In the genomic region with DNA sequence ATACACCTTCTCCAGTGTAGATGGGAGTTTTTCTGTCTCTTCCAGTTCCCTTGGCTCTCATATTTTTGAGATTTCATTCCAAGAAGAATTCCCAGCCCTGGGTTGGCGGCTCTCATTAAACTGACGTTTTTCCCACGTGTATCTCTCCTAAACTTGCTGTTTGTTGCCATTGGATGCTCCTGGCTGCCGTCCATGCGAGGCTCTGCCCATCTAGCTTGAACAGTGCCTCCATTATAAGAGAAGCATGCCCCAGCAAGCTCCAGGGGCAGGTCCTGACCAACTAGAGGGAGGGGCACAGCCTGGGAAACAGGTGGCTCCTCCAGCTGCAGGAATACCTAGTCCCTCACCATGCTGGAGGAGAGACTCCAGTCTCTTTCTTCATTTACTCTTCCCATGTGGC, we compare ENCODE assay signal across 20 mouse cellular contexts. TPM values are rescaled to one million over a fixed set of nuclear protein-coding genes. Genes with fewer than 3 reads are reported as not detected.
A peak's percentile ranks its signal among the peaks of the same experiment; 100 is the strongest.
DNase-seq lines count a peak whose midpoint lies in the region; ATAC-seq and TF ChIP-seq lines count a peak whose summit lies in the region.
"Had no signal": no experiment of that assay in that cellular context is flagged by ENCODE, and none has a peak within 500 bp of the region (broad histone marks: within the 10 kb centered on the region; RNA-seq: fewer than 3 reads in every experiment).

No protein-coding gene starts in this region.

- H3K4me3 ChIP-seq in forebrain, postnatal 0 days (ENCODE audit: low read depth, low read length) = no peak overlapping the region
- no peak overlapping the region for H3K4me3 ChIP-seq in forebrain, embryonic 13.5 days
- no peak overlapping the region for H3K4me3 ChIP-seq in limb, embryonic 11.5 days (ENCODE audit: low read depth, low read length)
- no peak overlapping the region for H3K4me3 ChIP-seq in limb, embryonic 10.5 days
- H3K4me3 ChIP-seq in limb, embryonic 12.5 days (replicated peaks) = no peak overlapping the region
- H3K4me3 ChIP-seq: embryonic facial prominence, embryonic 12.5 days; forebrain, embryonic 15.5 days; heart, embryonic 15.5 days; kidney, embryonic 15.5 days; layer of hippocampus, adult 2 months; lung, embryonic 15.5 days had no signal

- H3K9me3 ChIP-seq in forebrain, postnatal 0 days (ENCODE audit: low read length) = no peaks in the 10 kb centered on the region
- H3K9me3 ChIP-seq in forebrain, embryonic 13.5 days (replicated peaks) = no peaks in the 10 kb centered on the region
- H3K9me3 ChIP-seq in limb, embryonic 11.5 days (ENCODE audit: control insufficient read depth, low read length) = no peaks in the 10 kb centered on the region
- H3K9me3 ChIP-seq in limb, embryonic 10.5 days (replicated peaks) = no peaks in the 10 kb centered on the region
- no peaks in the 10 kb centered on the region for H3K9me3 ChIP-seq in limb, embryonic 12.5 days
- H3K9me3 ChIP-seq: embryonic facial prominence, embryonic 12.5 days; forebrain, embryonic 15.5 days; heart, embryonic 15.5 days; kidney, embryonic 15.5 days; lung, embryonic 15.5 days had no signal

- H3K27me3 ChIP-seq in forebrain, postnatal 0 days (ENCODE audit: insufficient read depth, low read length) = no peaks in the 10 kb centered on the region
- no peaks in the 10 kb centered on the region for H3K27me3 ChIP-seq in forebrain, embryonic 13.5 days
- H3K27me3 ChIP-seq in limb, embryonic 11.5 days (ENCODE audit: control insufficient read depth, insufficient read depth, low read length) = no peaks in the 10 kb centered on the region
- H3K27me3 ChIP-seq in limb, embryonic 10.5 days (ENCODE audit: low read depth, poor library complexity, severe bottlenecking) = no peaks in the 10 kb centered on the region
- no peaks in the 10 kb centered on the region for H3K27me3 ChIP-seq in limb, embryonic 12.5 days
- H3K27me3 ChIP-seq: embryonic facial prominence, embryonic 12.5 days; forebrain, embryonic 15.5 days; heart, embryonic 15.5 days; kidney, embryonic 15.5 days; lung, embryonic 15.5 days had no signal

- no peak for ATAC-seq in forebrain, postnatal 0 days
- no peak for ATAC-seq in forebrain, embryonic 13.5 days
- no peak for ATAC-seq in limb, embryonic 11.5 days (ENCODE audit: insufficient number of reproducible peaks, low FRiP score, low TSS enrichment, low read depth)
- no peak for ATAC-seq in limb, embryonic 12.5 days (ENCODE audit: insufficient number of reproducible peaks, insufficient read depth, low FRiP score, low TSS enrichment, low read depth)
- ATAC-seq in frontal cortex, adult (ENCODE audit: low TSS enrichment) = no peak
- ATAC-seq: forebrain, embryonic 15.5 days had no signal

- no peak overlapping the region for H3K9ac ChIP-seq in forebrain, postnatal 0 days
- H3K9ac ChIP-seq in forebrain, embryonic 13.5 days = no peak overlapping the region
- H3K9ac ChIP-seq in limb, embryonic 11.5 days (ENCODE audit: low read length) = no peak overlapping the region
- H3K9ac ChIP-seq in limb, embryonic 12.5 days (replicated peaks) = no peak overlapping the region
- H3K9ac ChIP-seq: embryonic facial prominence, embryonic 12.5 days; forebrain, embryonic 15.5 days; heart, embryonic 15.5 days; kidney, embryonic 15.5 days; lung, embryonic 15.5 days had no signal

- 40% methylated on average over 5 of the region's 5 CpGs for WGBS in forebrain, postnatal 0 days
- WGBS in forebrain, embryonic 13.5 days = 61% methylated on average over 5 of the region's 5 CpGs
- 73% methylated on average over 5 of the region's 5 CpGs for WGBS in limb, embryonic 11.5 days
- 78% methylated on average over 5 of the region's 5 CpGs for WGBS in limb, embryonic 10.5 days
- 62% methylated on average over 5 of the region's 5 CpGs for WGBS in limb, embryonic 12.5 days

- no peak overlapping the region for H3K4me2 ChIP-seq in forebrain, postnatal 0 days (ENCODE audit: low read depth)
- no peak overlapping the region for H3K4me2 ChIP-seq in forebrain, embryonic 13.5 days
- H3K4me2 ChIP-seq in limb, embryonic 11.5 days (ENCODE audit: low read depth, severe bottlenecking) = no peak overlapping the region
- no peak overlapping the region for H3K4me2 ChIP-seq in limb, embryonic 12.5 days
- H3K4me2 ChIP-seq: embryonic facial prominence, embryonic 12.5 days; forebrain, embryonic 15.5 days; heart, embryonic 15.5 days; kidney, embryonic 15.5 days; lung, embryonic 15.5 days had no signal

- H3K27ac ChIP-seq in forebrain, postnatal 0 days (ENCODE audit: low read depth, low read length) = no peak overlapping the region
- no peak overlapping the region for H3K27ac ChIP-seq in forebrain, embryonic 13.5 days
- H3K27ac ChIP-seq in limb, embryonic 11.5 days (replicated peaks; ENCODE audit: low read depth, low read length) = no peak overlapping the region
- H3K27ac ChIP-seq in limb, embryonic 10.5 days = no peak overlapping the region; the same call in 1 of the 2 replicates
- peak overlapping the region; percentile 67; the same call in 1 of the 2 replicates for H3K27ac ChIP-seq in limb, embryonic 12.5 days
- H3K27ac ChIP-seq: embryonic facial prominence, embryonic 12.5 days; forebrain, embryonic 15.5 days; heart, embryonic 15.5 days; kidney, embryonic 15.5 days; layer of hippocampus, adult 2 months; lung, embryonic 15.5 days had no signal

- no peaks in the 10 kb centered on the region for H3K4me1 ChIP-seq in forebrain, postnatal 0 days (ENCODE audit: insufficient read depth)
- peaks cover 13% of the 10 kb centered on the region for H3K4me1 ChIP-seq in forebrain, embryonic 13.5 days
- no peaks in the 10 kb centered on the region for H3K4me1 ChIP-seq in limb, embryonic 11.5 days (ENCODE audit: control insufficient read depth, insufficient read depth, low read length)
- peaks cover 13% of the 10 kb centered on the region for H3K4me1 ChIP-seq in limb, embryonic 10.5 days
- peaks cover 14% of the 10 kb centered on the region for H3K4me1 ChIP-seq in limb, embryonic 12.5 days (replicated peaks)
- H3K4me1 ChIP-seq: embryonic facial prominence, embryonic 12.5 days had no signal

- no peaks in the 10 kb centered on the region for H3K36me3 ChIP-seq in forebrain, postnatal 0 days (ENCODE audit: insufficient read depth)
- no peaks in the 10 kb centered on the region for H3K36me3 ChIP-seq in forebrain, embryonic 13.5 days (ENCODE audit: poor library complexity, severe bottlenecking)
- H3K36me3 ChIP-seq in limb, embryonic 11.5 days (ENCODE audit: control insufficient read depth, insufficient read depth, low read length) = no peaks in the 10 kb centered on the region
- no peaks in the 10 kb centered on the region for H3K36me3 ChIP-seq in limb, embryonic 10.5 days
- no peaks in the 10 kb centered on the region for H3K36me3 ChIP-seq in limb, embryonic 12.5 days
- H3K36me3 ChIP-seq: embryonic facial prominence, embryonic 12.5 days; forebrain, embryonic 15.5 days; heart, embryonic 15.5 days; kidney, embryonic 15.5 days; lung, embryonic 15.5 days had no signal

- TF ChIP-seq CTCF in forebrain, postnatal 0 days (IDR thresholded peaks at IDR 0.05; ENCODE audit: low read depth) = no peak

- DNase-seq in forebrain, postnatal 0 days = peak; percentile 10
- DNase-seq in limb, embryonic 11.5 days (ENCODE audit: low spot score) = peak; percentile 34
- DNase-seq in limb, embryonic 10.5 days (ENCODE audit: low spot score) = no peak
- DNase-seq in Muller cell, postnatal 12 days (ENCODE audit: inconsistent ontology term) = peak; percentile 50
- DNase-seq in frontal cortex, postnatal 36 days (ENCODE audit: low spot score in 2 of 2) = no peak
- DNase-seq: adrenal gland, postnatal 10 days; B cell, adult 2 months; cerebellum, postnatal 36 days; gastrocnemius, postnatal 36 days had no signal

RNA-seq across cellular contexts. Expression of a gene that starts 42.0 kb away (rescaled TPM):
- 26.1 and 28.1 TPM in 2 replicates for total RNA-seq in forebrain, postnatal 0 days (2014; rRNA removed)
- polyA plus RNA-seq in forebrain, postnatal 0 days (2015; fragmentation: Nextera tagmentation; extraction: Ambion mirVana) = 2.7 and 2.8 TPM in 2 replicates
- polyA plus RNA-seq in forebrain, embryonic 13.5 days (2015; fragmentation: Nextera tagmentation; extraction: Ambion mirVana) = 1.4 and 1.5 TPM in 2 replicates
- 0.13 and 0.34 TPM in 2 replicates for polyA plus RNA-seq in limb, embryonic 11.5 days (2014; fragmentation: Nextera tagmentation; extraction: Ambion mirVana)
- polyA plus RNA-seq in limb, embryonic 10.5 days (2016; fragmentation: Nextera tagmentation; extraction: Ambion mirVana) = not detected in 2 replicates
- 0.26 TPM in 1 of 2 replicates, not detected in the other for polyA plus RNA-seq in limb, embryonic 12.5 days (2016; fragmentation: Nextera tagmentation; extraction: Ambion mirVana)

RNA-seq across cellular contexts. Expression of a gene that starts 54.3 kb away (rescaled TPM):
- not detected in 2 replicates for total RNA-seq in forebrain, postnatal 0 days (2014; rRNA removed)
- 0.88 and 2.0 TPM in 2 replicates for polyA plus RNA-seq in forebrain, postnatal 0 days (2015; fragmentation: Nextera tagmentation; extraction: Ambion mirVana)
- 0.94 and 1.4 TPM in 2 replicates for polyA plus RNA-seq in forebrain, embryonic 13.5 days (2015; fragmentation: Nextera tagmentation; extraction: Ambion mirVana)
- 0.33 and 1.8 TPM in 2 replicates for polyA plus RNA-seq in limb, embryonic 11.5 days (2014; fragmentation: Nextera tagmentation; extraction: Ambion mirVana)
- polyA plus RNA-seq in limb, embryonic 10.5 days (2016; fragmentation: Nextera tagmentation; extraction: Ambion mirVana) = 0.89 and 1.4 TPM in 2 replicates
- polyA plus RNA-seq in limb, embryonic 12.5 days (2016; fragmentation: Nextera tagmentation; extraction: Ambion mirVana) = 0.86 and 1.1 TPM in 2 replicates
- total RNA-seq: gastrocnemius, postnatal 36 days; layer of hippocampus, adult 2 months; left cerebral cortex, postnatal 36 days had no signal
- polyA plus RNA-seq: small intestine, adult 2 months had no signal

Comparison
In these comparisons a context has a peak if more than half of its experiments do, and no peak if none do; other contexts are left out.
1. DNase-seq: peak in forebrain, postnatal 0 days (single experiment), limb, embryonic 11.5 days (single experiment) and Muller cell, postnatal 12 days (single experiment); none in limb, embryonic 10.5 days (single experiment) and frontal cortex, postnatal 36 days (0 of 2).